Mouse (Mus musculus) gastrocnemius, postnatal 14 days (tissue): ENCODE results near the gene Rnf145. TPM values are rescaled to one million over a fixed set of nuclear protein-coding genes. Genes with fewer than 3 reads are reported as not detected.

Experiments used
- DNase-seq: peaks from one replicate; pipeline ENCODE4 v3.0.0; 2021; ENCODE audit warnings: mixed read lengths
- intact Hi-C: fragments of 180-260 bp; cut with DNase I; formaldehyde crosslinking; loops from one replicate; pipeline ENCODE4 v1.15.1; 2025; ENCODE audit warnings: low total_unique reads
- microRNA-seq, 2 experiments: library from miRNA; unstranded; fragments of <30 nt; microRNA quantifications; one replicate each; pipeline ENCODE4 v1.2.0; 2021
- total RNA-seq, 2 experiments: library from RNA; stranded (reverse); gene quantifications; 2 replicates each; pipeline ENCODE4 v1.2.3; 2021

The Rnf145 gene
- total RNA-seq, 2 experiments from 2014 or later, result 11.1 to 15.0 TPM

DNA sequence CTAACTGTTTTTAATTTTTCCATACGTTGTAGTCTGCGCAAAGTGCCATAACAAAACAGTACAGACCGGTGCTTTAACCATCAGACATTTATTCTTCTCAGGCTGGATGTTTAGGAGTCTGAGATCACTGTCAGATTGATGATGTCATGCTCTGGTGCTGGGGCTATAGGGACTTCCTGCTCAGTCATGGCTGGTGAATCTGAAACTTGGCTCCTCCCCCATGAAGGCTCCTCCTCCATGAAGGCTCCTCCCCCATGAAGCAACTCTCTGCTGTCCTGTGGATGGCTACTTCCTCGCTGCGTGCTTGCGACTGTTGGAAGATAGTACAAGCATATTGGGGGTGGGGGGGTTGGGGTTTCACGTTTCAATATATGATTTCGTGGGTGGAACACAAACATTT is 88.1 kb downstream of the Rnf145 start:
- DNase-seq, result no peak
- intact Hi-C loops, result no loop called here

DNA sequence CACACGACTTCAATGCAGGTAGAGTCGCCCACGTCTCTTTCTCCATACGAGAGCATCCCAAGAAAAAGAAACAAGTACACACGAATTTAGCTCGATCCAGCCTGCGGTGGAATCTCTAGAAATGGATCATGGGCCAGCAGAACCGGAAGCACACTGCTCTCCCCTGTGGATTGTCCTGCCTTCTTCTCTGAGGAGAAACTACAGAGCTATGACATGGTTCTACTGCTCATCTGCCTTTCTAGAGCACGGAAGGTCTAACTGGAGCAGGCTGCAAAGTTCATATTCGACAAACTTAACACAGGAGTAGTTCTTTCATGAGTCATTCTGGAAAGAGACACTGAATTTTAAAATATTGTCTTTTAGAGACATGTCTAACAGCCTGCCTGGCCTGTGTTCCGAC is 89.9 kb downstream of the Rnf145 start:
- intact Hi-C loops, result no loop called here
- DNase-seq, result no peak

DNA sequence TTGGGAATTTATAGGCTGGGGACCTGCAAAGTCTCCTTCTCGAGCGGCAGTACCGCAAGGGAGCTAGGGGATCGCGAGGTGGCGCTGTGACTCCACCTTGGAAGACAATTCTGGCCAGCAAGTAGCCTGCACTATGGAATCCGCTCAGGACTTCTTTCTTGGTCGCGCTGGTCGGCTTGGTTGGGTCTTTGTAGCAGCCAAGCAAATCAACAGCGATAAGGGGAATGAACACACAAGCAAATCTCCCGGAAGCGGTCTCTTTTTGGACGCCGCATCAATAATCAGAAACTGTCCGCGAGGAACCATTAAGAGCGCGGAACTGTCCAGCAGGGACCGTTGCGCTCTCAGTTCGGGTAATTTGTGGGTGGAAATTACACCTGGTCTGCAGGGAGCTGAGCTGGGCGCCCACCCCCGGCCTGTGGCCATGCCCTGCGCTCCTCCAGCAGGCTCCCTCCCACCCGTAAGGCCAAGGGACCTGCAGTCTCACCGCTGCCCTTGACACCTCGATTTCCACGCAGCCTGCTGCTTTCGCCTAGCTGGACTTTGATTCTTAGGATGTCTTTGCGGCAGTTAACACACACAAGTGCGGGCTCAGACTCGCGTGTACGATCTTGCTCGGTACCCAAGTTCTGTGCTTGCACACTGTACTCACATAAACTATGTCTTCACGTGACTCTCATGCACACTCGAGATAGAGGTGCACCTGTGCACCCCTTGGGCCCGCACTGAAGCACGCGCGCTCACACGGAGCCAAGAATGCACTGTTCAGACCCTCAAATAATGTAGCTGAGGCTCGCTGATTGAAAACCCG is 92.4 kb downstream of the Rnf145 start:
- intact Hi-C loops, result loop anchor here (2.0 to 5.0 kb wide), 2 partner anchors 398 to 921 kb away; no protein-coding TSS in a partner anchor
- peak; percentile 88 for DNase-seq

DNA sequence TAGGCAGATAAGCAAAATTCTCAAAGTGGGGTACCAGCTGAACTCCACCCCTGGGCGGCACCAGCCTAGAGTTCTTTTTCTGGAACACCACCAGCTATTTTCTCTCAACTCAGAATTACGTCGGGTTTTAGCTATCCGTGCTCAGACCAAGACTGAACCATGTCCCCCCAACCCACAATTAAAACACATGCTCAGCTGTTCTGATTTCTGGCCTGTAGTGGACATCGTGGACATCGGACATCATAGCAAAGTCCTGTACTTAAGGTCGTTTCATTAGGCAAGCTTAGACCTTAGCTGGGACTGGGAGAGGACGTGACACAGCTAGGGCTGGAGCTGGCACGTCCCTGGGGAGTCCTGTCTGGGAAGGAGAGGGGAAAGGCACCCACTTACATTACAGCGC is 93.4 kb downstream of the Rnf145 start:
- intact Hi-C loops, result loop anchor here (5.0 kb wide), 1 partner anchor 920 kb away; no protein-coding TSS in a partner anchor

DNA sequence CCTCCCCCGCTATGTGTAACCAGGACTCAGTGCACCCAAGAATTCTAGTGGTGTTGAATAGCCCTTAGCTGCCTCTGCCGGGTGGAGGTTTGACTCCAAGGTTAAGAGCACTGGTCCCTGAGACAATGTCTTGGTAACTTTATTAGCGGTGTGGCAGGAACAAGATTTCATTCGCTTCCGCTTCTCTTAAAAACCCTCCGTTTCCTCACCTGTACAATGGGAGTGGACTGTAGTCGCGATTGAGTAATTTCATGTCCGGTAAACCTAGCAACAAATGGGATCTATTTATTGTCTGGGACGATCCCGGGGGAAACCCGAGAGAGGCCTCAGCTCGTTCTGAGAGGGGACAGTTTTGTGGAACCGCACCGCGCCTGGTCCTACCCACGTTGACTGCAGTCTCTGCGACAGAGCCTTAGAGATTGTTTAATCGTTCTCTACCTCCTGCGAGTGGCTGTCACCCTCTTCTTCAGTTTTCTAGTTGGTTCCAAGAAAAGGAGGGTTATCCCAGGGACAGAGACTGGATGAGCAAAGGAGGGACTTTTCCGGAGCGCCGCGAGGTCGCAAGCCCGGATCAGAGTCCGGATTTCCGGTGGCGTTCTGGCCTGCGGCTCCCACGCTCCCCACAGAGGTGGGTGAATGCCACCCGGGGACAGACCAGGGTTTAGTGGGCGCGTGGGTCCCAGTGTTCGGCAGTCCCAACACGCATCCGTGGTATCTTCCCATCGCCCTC is 94.1 kb downstream of the Rnf145 start:
- intact Hi-C loops, result loop anchor here (5.0 kb wide), 1 partner anchor 919 kb away; no protein-coding TSS in a partner anchor
- no peak for DNase-seq

More for the DNA sequence above, 93.4 kb downstream of the Rnf145 start:
- no peak for DNase-seq

DNA sequence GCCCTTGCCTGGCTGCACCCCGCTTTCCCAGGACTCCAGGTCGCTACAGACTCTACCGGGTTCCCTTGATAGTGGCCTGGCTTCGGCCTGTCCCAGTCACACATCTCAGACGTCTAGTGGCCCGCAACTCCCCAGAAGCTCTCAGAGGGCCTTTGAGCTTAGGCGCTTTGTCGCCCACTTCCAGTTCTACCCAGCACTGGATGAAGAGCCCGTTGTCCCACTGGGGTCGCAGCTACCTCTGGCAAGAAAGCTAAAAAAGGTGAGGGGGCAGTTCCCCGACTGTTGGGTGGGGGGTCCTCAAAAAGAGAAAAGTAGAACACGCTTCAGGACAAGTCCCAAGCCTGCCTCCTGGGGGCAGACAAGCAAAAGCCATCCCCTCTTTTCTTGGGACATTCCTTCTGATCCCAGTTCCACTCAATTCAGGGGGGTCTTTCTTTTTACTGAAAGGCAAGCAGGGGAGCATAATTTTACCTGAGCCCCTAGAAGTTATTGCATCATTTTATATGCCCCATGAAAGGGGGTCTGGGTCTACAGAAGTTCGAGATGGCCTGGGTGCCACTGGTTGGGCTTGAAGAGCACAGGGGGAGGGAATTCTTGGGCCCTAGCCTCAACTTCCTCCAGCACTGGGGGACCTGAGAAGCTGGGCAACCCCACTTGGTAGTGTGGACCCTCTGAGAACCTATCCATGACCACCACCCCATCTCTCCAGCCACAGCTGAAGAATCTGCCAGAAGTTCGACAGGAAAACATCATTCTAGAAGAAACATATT is 94.8 kb downstream of the Rnf145 start:
- intact Hi-C loops, result loop anchor here (5.0 kb wide), 1 partner anchor 919 kb away; no protein-coding TSS in a partner anchor
- no peak for DNase-seq

Small RNA genes lying within 50 kb of the gene (microRNA-seq; reads per million reads assigned to microRNA genes)
- 0 reads per million in 2 experiments for gene Gm22121

Other genes with a start within 250 kb of the Rnf145 start
- not detected for gene Il12b, start 118.9 kb upstream of the Rnf145 start, total RNA-seq
- 10 to 100 TPM; 21.2 to 21.3 TPM for gene Ublcp1, start 48.5 kb upstream of the Rnf145 start, total RNA-seq
- gene Ebf1, start 98.4 kb downstream of the Rnf145 start, total RNA-seq, result 10 to 100 TPM; 15.8 to 18.3 TPM